7 mouse cellular contexts compared by ENCODE assay signal in genomic region chr17:34631647-34632046, GRCm38 (mm10). TPM values are rescaled to one million over a fixed set of nuclear protein-coding genes. Genes with fewer than 3 reads are reported as not detected.
A peak's percentile ranks its signal among the peaks of the same experiment; 100 is the strongest.
DNase-seq lines count a peak whose midpoint lies in the region; ATAC-seq and TF ChIP-seq lines count a peak whose summit lies in the region.

No protein-coding gene starts in this region.

- H3K9ac ChIP-seq in embryonic facial prominence, embryonic 15.5 days, result peak overlapping the region; percentile 12; the same call in 1 of the 2 replicates
- peak overlapping the region; percentile 44 for H3K9ac ChIP-seq in limb, embryonic 14.5 days (ENCODE audit: low read depth, low read length, severe bottlenecking)

- DNase-seq in right cerebral cortex, postnatal 14 days, result peak; percentile 19
- DNase-seq in right cerebral cortex, postnatal 36 days (ENCODE audit: low spot score in 2 of 2), result no peak
- DNase-seq in limb, embryonic 14.5 days (ENCODE audit: low spot score), result no peak
- DNase-seq in thymus, postnatal 25 days, result peak; percentile 38
- DNase-seq in B cell, adult 2 months, result no peak
- no peak for DNase-seq in right cerebral cortex, postnatal 4 days

- peaks cover 55% of the 10 kb centered on the region for H3K4me1 ChIP-seq in embryonic facial prominence, embryonic 15.5 days
- H3K4me1 ChIP-seq in limb, embryonic 14.5 days (ENCODE audit: control insufficient read depth, insufficient read depth, low read length), result peaks cover 26% of the 10 kb centered on the region

- H3K27me3 ChIP-seq in embryonic facial prominence, embryonic 15.5 days, result peaks cover 22% of the 10 kb centered on the region
- H3K27me3 ChIP-seq in limb, embryonic 14.5 days (ENCODE audit: control insufficient read depth, insufficient read depth, low read length), result peaks cover 36% of the 10 kb centered on the region

- H3K27ac ChIP-seq in embryonic facial prominence, embryonic 15.5 days (replicated peaks), result no peak overlapping the region
- H3K27ac ChIP-seq in limb, embryonic 14.5 days (replicated peaks; ENCODE audit: low read depth, low read length), result no peak overlapping the region

- no peaks in the 10 kb centered on the region for H3K9me3 ChIP-seq in embryonic facial prominence, embryonic 15.5 days (replicated peaks)
- no peaks in the 10 kb centered on the region for H3K9me3 ChIP-seq in limb, embryonic 14.5 days (ENCODE audit: control insufficient read depth, low read length)

- no peak for ATAC-seq in embryonic facial prominence, embryonic 15.5 days (ENCODE audit: insufficient number of reproducible peaks, low FRiP score, low TSS enrichment, low read depth)
- ATAC-seq in limb, embryonic 14.5 days (ENCODE audit: low FRiP score, low read depth), result no peak

- H3K4me3 ChIP-seq in embryonic facial prominence, embryonic 15.5 days (replicated peaks), result peak overlapping the region; percentile 41
- H3K4me3 ChIP-seq in limb, embryonic 14.5 days (replicated peaks; ENCODE audit: low read length), result peak overlapping the region; percentile 38

- H3K4me2 ChIP-seq in embryonic facial prominence, embryonic 15.5 days (replicated peaks), result peak overlapping the region; percentile 86
- peak overlapping the region; percentile 79 for H3K4me2 ChIP-seq in limb, embryonic 14.5 days (replicated peaks; ENCODE audit: low read depth, low read length, severe bottlenecking)

- H3K36me3 ChIP-seq in embryonic facial prominence, embryonic 15.5 days, result no peaks in the 10 kb centered on the region
- H3K36me3 ChIP-seq in limb, embryonic 14.5 days (ENCODE audit: control insufficient read depth, insufficient read depth, low read length), result no peaks in the 10 kb centered on the region

- 17% methylated on average over 12 of the region's 12 CpGs for WGBS in embryonic facial prominence, embryonic 15.5 days
- WGBS in limb, embryonic 14.5 days, result 11% methylated on average over 11 of the region's 12 CpGs

- no peak for TF ChIP-seq POLR2A in limb, embryonic 14.5 days (IDR thresholded peaks at IDR 0.05; ENCODE audit: borderline replicate concordance, extremely low read depth, insufficient read depth, insufficient read length)

RNA-seq across cellular contexts. Expression of gene Prrt1, which starts 2.3 kb away (rescaled TPM):
- 1.3 and 1.5 TPM in 2 replicates for polyA plus RNA-seq in embryonic facial prominence, embryonic 15.5 days (2015; fragmentation: Nextera tagmentation; extraction: Ambion mirVana)
- polyA plus RNA-seq in limb, embryonic 14.5 days (2012; rRNA removed), result 5.5 and 5.7 TPM in 2 replicates
- polyA plus RNA-seq in limb, embryonic 14.5 days (2014; fragmentation: Nextera tagmentation; extraction: Ambion mirVana), result 0.40 and 0.94 TPM in 2 replicates

RNA-seq across cellular contexts. Expression of gene Ppt2, which starts 3.3 kb away (rescaled TPM):
- polyA plus RNA-seq in embryonic facial prominence, embryonic 15.5 days (2015; fragmentation: Nextera tagmentation; extraction: Ambion mirVana), result 27.5 and 28.3 TPM in 2 replicates
- 39.6 and 52.4 TPM in 2 replicates for polyA plus RNA-seq in limb, embryonic 14.5 days (2012; rRNA removed)
- 27.0 and 29.9 TPM in 2 replicates for polyA plus RNA-seq in limb, embryonic 14.5 days (2014; fragmentation: Nextera tagmentation; extraction: Ambion mirVana)

RNA-seq across cellular contexts. Expression of gene Fkbpl, which starts 12.9 kb away (rescaled TPM):
- polyA plus RNA-seq in embryonic facial prominence, embryonic 15.5 days (2015; fragmentation: Nextera tagmentation; extraction: Ambion mirVana), result 16.2 and 16.8 TPM in 2 replicates
- 5.1 TPM in 2 replicates for polyA plus RNA-seq in limb, embryonic 14.5 days (2012; rRNA removed)
- polyA plus RNA-seq in limb, embryonic 14.5 days (2014; fragmentation: Nextera tagmentation; extraction: Ambion mirVana), result 11.9 and 12.5 TPM in 2 replicates

RNA-seq across cellular contexts. Expression of gene Atf6b, which starts 15.3 kb away (rescaled TPM):
- 88.8 and 94.7 TPM in 2 replicates for polyA plus RNA-seq in embryonic facial prominence, embryonic 15.5 days (2015; fragmentation: Nextera tagmentation; extraction: Ambion mirVana)
- polyA plus RNA-seq in limb, embryonic 14.5 days (2012; rRNA removed), result 104 and 121 TPM in 2 replicates
- polyA plus RNA-seq in limb, embryonic 14.5 days (2014; fragmentation: Nextera tagmentation; extraction: Ambion mirVana), result 68.3 and 80.9 TPM in 2 replicates

RNA-seq across cellular contexts. Expression of gene Egfl8, which starts 15.9 kb away (rescaled TPM):
- 11.2 and 13.2 TPM in 2 replicates for polyA plus RNA-seq in embryonic facial prominence, embryonic 15.5 days (2015; fragmentation: Nextera tagmentation; extraction: Ambion mirVana)
- 11.3 and 12.8 TPM in 2 replicates for polyA plus RNA-seq in limb, embryonic 14.5 days (2012; rRNA removed)
- 8.1 and 8.7 TPM in 2 replicates for polyA plus RNA-seq in limb, embryonic 14.5 days (2014; fragmentation: Nextera tagmentation; extraction: Ambion mirVana)

Comparison
In these comparisons a context has a peak if more than half of its experiments do, and no peak if none do; other contexts are left out.
1. DNase-seq: peak in right cerebral cortex, postnatal 14 days (single experiment) and thymus, postnatal 25 days (single experiment); none in right cerebral cortex, postnatal 36 days (0 of 2), limb, embryonic 14.5 days (single experiment), B cell, adult 2 months (0 of 2) and right cerebral cortex, postnatal 4 days (single experiment).